Mouse (Mus musculus) heart, embryonic 15.5 days (tissue): Measurements from ENCODE around the gene Stk24. TPM values are rescaled to one million over a fixed set of nuclear protein-coding genes. Genes with fewer than 3 reads are reported as not detected.

Source experiments
- ATAC-seq: fragments of 200-750 bp; cut with Nextera tagmentation; replicated peaks from 2 replicates; pipeline ENCODE4 v1.8.0; 2017; ENCODE audit warnings: low read depth, moderate TSS enrichment; ENCODE audit not compliant: insufficient number of reproducible peaks, insufficient read depth, low FRiP score
- H3K27ac ChIP-seq: fragments of 300-500 bp; sonication (generic); 2 replicates; pipeline ENCODE4 v1.5.1; 2015; ENCODE audit warnings: mild to moderate bottlenecking, inconsistent platforms
- H3K27me3 ChIP-seq: fragments of 300-500 bp; sonication (generic); 2 replicates; pipeline ENCODE4 v1.6.1; 2015; ENCODE audit warnings: inconsistent platforms
- H3K36me3 ChIP-seq: fragments of 300-500 bp; sonication (generic); 2 replicates; pipeline ENCODE4 v1.6.1; 2015; ENCODE audit warnings: mild to moderate bottlenecking, inconsistent platforms
- H3K4me1 ChIP-seq: fragments of 300-500 bp; sonication (generic); replicated peaks from 2 replicates; pipeline ENCODE4 v1.6.1; 2015; ENCODE audit warnings: inconsistent platforms
- H3K4me2 ChIP-seq: fragments of 300-500 bp; sonication (generic); 2 replicates; pipeline ENCODE4 v1.6.1; 2015; ENCODE audit warnings: inconsistent platforms, mild to moderate bottlenecking, moderate library complexity
- H3K4me3 ChIP-seq: fragments of 300-500 bp; sonication (generic); 2 replicates; pipeline ENCODE4 v1.5.1; 2015; ENCODE audit warnings: mild to moderate bottlenecking, inconsistent platforms
- H3K9ac ChIP-seq: fragments of 300-500 bp; sonication (generic); 2 replicates; pipeline ENCODE4 v1.6.1; 2015; ENCODE audit warnings: mild to moderate bottlenecking, inconsistent platforms
- H3K9me3 ChIP-seq: fragments of 300-500 bp; sonication (generic); replicated peaks from 2 replicates; pipeline ENCODE4 v1.6.1; 2016; ENCODE audit warnings: inconsistent platforms
- WGBS: fragments of 180-500 bp; shearing (Covaris S2); methylation state at CpG from one replicate; pipeline ENCODE4 v1.1.7; 2015; ENCODE audit warnings: mixed read lengths; 5-methylcytosine and 5-hydroxymethylcytosine counted together
- polyA plus RNA-seq: library from polyadenylated mRNA; unstranded; fragments of >200 nt; fragmentation: Nextera tagmentation; extraction: Ambion mirVana; gene quantifications from 2 replicates; pipeline ENCODE4 v1.2.1, GENCODE M21; 2015

The Stk24 gene
- polyA plus RNA-seq, 1 experiment from 2014 or later: 34.5 TPM

GRCm38 (mm10) chr14:121281336-121281710, 98.5 kb downstream of the Stk24 start:
- Histone ChIP-seq H3K36me3 (peaks cover 50% of the 10 kb centered on the region), H3K4me1 (peaks cover 15% of the 10 kb centered on the region), H3K4me2 (no peak overlapping the region), H3K9ac (no peak overlapping the region), H3K27me3 (no peaks in the 10 kb centered on the region), H3K27ac (peak overlapping the region; percentile 69), H3K4me3 (no peak overlapping the region), H3K9me3 (no peaks in the 10 kb centered on the region)
- ATAC-seq: no peak

GRCm38 (mm10) chr14:121280601-121281335, 99.0 kb downstream of the Stk24 start:
- Histone ChIP-seq H3K4me2 (no peak overlapping the region), H3K27ac (peak overlapping the region; percentile 69), H3K27me3 (no peaks in the 10 kb centered on the region), H3K36me3 (peaks cover 47% of the 10 kb centered on the region), H3K9ac (no peak overlapping the region), H3K9me3 (no peaks in the 10 kb centered on the region), H3K4me1 (peaks cover 15% of the 10 kb centered on the region), H3K4me3 (no peak overlapping the region)
- 53% methylated on average over 16 of the region's 16 CpGs for WGBS
- ATAC-seq: 0 out of 2 replicates have a peak, but pooled peaks have one; percentile 49

- WGBS: 33% methylated on average over 6 of the region's 6 CpGs
- ATAC-seq: peak; percentile 43; the same call in 1 of the 2 replicates
These were observed 100.7 kb downstream of the Stk24 start for GRCm38 (mm10) chr14:121279106-121279505.

GRCm38 (mm10) chr14:121276016-121276415, 103.8 kb downstream of the Stk24 start:
- no peaks in the 10 kb centered on the region for H3K9me3 ChIP-seq
- ATAC-seq: no peak
- peaks cover 23% of the 10 kb centered on the region; the same call in 1 of the 2 replicates for H3K36me3 ChIP-seq
- H3K27ac ChIP-seq: no peak overlapping the region
- H3K27me3 ChIP-seq: no peaks in the 10 kb centered on the region
- WGBS: 76% methylated on average over 10 of the region's 10 CpGs
- H3K4me3 ChIP-seq: no peak overlapping the region
- peaks cover 12% of the 10 kb centered on the region for H3K4me1 ChIP-seq
- H3K9ac ChIP-seq: no peak overlapping the region
- H3K4me2 ChIP-seq: no peak overlapping the region

More at GRCm38 (mm10) chr14:121279106-121279505, 100.7 kb downstream of the Stk24 start:
- no peaks in the 10 kb centered on the region for H3K27me3 ChIP-seq
- no peak overlapping the region for H3K9ac ChIP-seq
- H3K36me3 ChIP-seq: peaks cover 35% of the 10 kb centered on the region
- no peak overlapping the region for H3K4me3 ChIP-seq
- H3K4me1 ChIP-seq: peaks cover 15% of the 10 kb centered on the region
- no peak overlapping the region for H3K4me2 ChIP-seq
- no peaks in the 10 kb centered on the region for H3K9me3 ChIP-seq
- H3K27ac ChIP-seq: no peak overlapping the region

- Histone ChIP-seq H3K4me1 (peaks cover 15% of the 10 kb centered on the region), H3K27me3 (no peaks in the 10 kb centered on the region), H3K9ac (no peak overlapping the region), H3K27ac (no peak overlapping the region), H3K36me3 (peaks cover 23% of the 10 kb centered on the region; the same call in 1 of the 2 replicates), H3K4me3 (no peak overlapping the region), H3K9me3 (no peaks in the 10 kb centered on the region), H3K4me2 (no peak overlapping the region)
- ATAC-seq: no peak
- 75% methylated on average over 12 of the region's 12 CpGs for WGBS
These were observed 104.8 kb downstream of the Stk24 start for GRCm38 (mm10) chr14:121274985-121275384.

GRCm38 (mm10) chr14:121270490-121270889, 109.3 kb downstream of the Stk24 start:
- H3K36me3 ChIP-seq: peaks cover 21% of the 10 kb centered on the region; the same call in 1 of the 2 replicates
- 41% methylated on average over 6 of the region's 6 CpGs for WGBS

GRCm38 (mm10) chr14:121267801-121268200, 112.0 kb downstream of the Stk24 start:
- Histone ChIP-seq H3K36me3 (peaks cover 19% of the 10 kb centered on the region; the same call in 1 of the 2 replicates), H3K27ac (no peak overlapping the region), H3K4me1 (peaks cover 37% of the 10 kb centered on the region), H3K27me3 (no peaks in the 10 kb centered on the region), H3K9ac (no peak overlapping the region), H3K9me3 (no peaks in the 10 kb centered on the region), H3K4me2 (no peak overlapping the region), H3K4me3 (no peak overlapping the region)
- ATAC-seq: no peak
- 87% methylated on average over 8 of the region's 8 CpGs for WGBS

More at GRCm38 (mm10) chr14:121270490-121270889, 109.3 kb downstream of the Stk24 start:
- H3K4me3 ChIP-seq: no peak overlapping the region
- H3K4me2 ChIP-seq: no peak overlapping the region
- H3K27ac ChIP-seq: peak overlapping the region; percentile 82
- no peaks in the 10 kb centered on the region for H3K27me3 ChIP-seq
- H3K4me1 ChIP-seq: peaks cover 22% of the 10 kb centered on the region
- H3K9me3 ChIP-seq: no peaks in the 10 kb centered on the region
- ATAC-seq: peak; percentile 58
- no peak overlapping the region for H3K9ac ChIP-seq

GRCm38 (mm10) chr14:121264453-121264852, 115.4 kb downstream of the Stk24 start:
- 0 out of 2 replicates have a peak, but pooled peaks cover 6% of the 10 kb centered on the region for H3K36me3 ChIP-seq
- no peak overlapping the region for H3K27ac ChIP-seq
- peaks cover 30% of the 10 kb centered on the region for H3K4me1 ChIP-seq
- ATAC-seq: no peak
- no peak overlapping the region for H3K4me3 ChIP-seq
- no peaks in the 10 kb centered on the region for H3K27me3 ChIP-seq
- H3K9me3 ChIP-seq: no peaks in the 10 kb centered on the region
- WGBS: 51% methylated on average over 6 of the region's 6 CpGs
- no peak overlapping the region for H3K9ac ChIP-seq
- no peak overlapping the region for H3K4me2 ChIP-seq

GRCm38 (mm10) chr14:121263912-121264311, 115.9 kb downstream of the Stk24 start:
- Histone ChIP-seq H3K27ac (no peak overlapping the region), H3K36me3 (0 out of 2 replicates have a peak, but pooled peaks cover 6% of the 10 kb centered on the region), H3K9ac (no peak overlapping the region), H3K4me3 (no peak overlapping the region), H3K27me3 (no peaks in the 10 kb centered on the region), H3K9me3 (no peaks in the 10 kb centered on the region), H3K4me1 (peaks cover 30% of the 10 kb centered on the region), H3K4me2 (no peak overlapping the region)
- 61% methylated on average over 2 of the region's 2 CpGs for WGBS
- ATAC-seq: no peak

- WGBS: 61% methylated on average over 4 of the region's 4 CpGs
- H3K9me3 ChIP-seq: no peaks in the 10 kb centered on the region
- H3K4me3 ChIP-seq: no peak overlapping the region
- peaks cover 30% of the 10 kb centered on the region for H3K4me1 ChIP-seq
- ATAC-seq: no peak
- H3K4me2 ChIP-seq: no peak overlapping the region
- H3K36me3 ChIP-seq: 0 out of 2 replicates have a peak, but pooled peaks cover 4% of the 10 kb centered on the region
- no peaks in the 10 kb centered on the region for H3K27me3 ChIP-seq
- peak overlapping the region; percentile 15; the same call in 1 of the 2 replicates for H3K27ac ChIP-seq
- no peak overlapping the region for H3K9ac ChIP-seq
These were observed 117.2 kb downstream of the Stk24 start for GRCm38 (mm10) chr14:121262606-121263005.

- H3K9ac ChIP-seq: no peak overlapping the region
- H3K27me3 ChIP-seq: no peaks in the 10 kb centered on the region
- no peak overlapping the region for H3K4me3 ChIP-seq
- no peak overlapping the region for H3K27ac ChIP-seq
- ATAC-seq: no peak
- H3K4me1 ChIP-seq: peaks cover 23% of the 10 kb centered on the region
- WGBS: 73% methylated on average over 5 of the region's 5 CpGs
- H3K36me3 ChIP-seq: no peaks in the 10 kb centered on the region
- no peak overlapping the region for H3K4me2 ChIP-seq
- H3K9me3 ChIP-seq: no peaks in the 10 kb centered on the region
These were observed 118.5 kb downstream of the Stk24 start for GRCm38 (mm10) chr14:121261229-121261879.
